Mouse (Mus musculus) forebrain, postnatal 0 days (tissue): ENCODE data around the gene Cd302. TPM values are rescaled to one million over a fixed set of nuclear protein-coding genes. Genes with fewer than 3 reads are reported as not detected.

Experiments used
- ATAC-seq: fragments of 200-750 bp; cut with Nextera tagmentation; 2 replicates; pipeline ENCODE4 v1.8.0; 2017; ENCODE audit warnings: mild to moderate bottlenecking, moderate library complexity
- DNase-seq: peaks from one replicate; pipeline ENCODE4 v3.0.0-alpha.2; 2015
- H3K27ac ChIP-seq: fragments of 300-500 bp; sonication (generic); 2 replicates; pipeline ENCODE4 v1.5.1; 2014; ENCODE audit warnings: low read depth, mild to moderate bottlenecking, antibody characterized with exemption, low read length, moderate library complexity, mixed read lengths
- H3K27me3 ChIP-seq: fragments of 300-500 bp; sonication (generic); 2 replicates; pipeline ENCODE4 v1.6.1; 2014; ENCODE audit warnings: mild to moderate bottlenecking, low read length, mixed read lengths; ENCODE audit not compliant: insufficient read depth
- H3K36me3 ChIP-seq: fragments of 300-500 bp; sonication (generic); 2 replicates; pipeline ENCODE4 v1.6.1; 2014; ENCODE audit warnings: mild to moderate bottlenecking, moderate library complexity; ENCODE audit not compliant: insufficient read depth
- H3K4me1 ChIP-seq: fragments of 300-500 bp; sonication (generic); 2 replicates; pipeline ENCODE4 v1.6.1; 2014; ENCODE audit warnings: antibody characterized with exemption; ENCODE audit not compliant: insufficient read depth
- H3K4me2 ChIP-seq: fragments of 300-500 bp; sonication (generic); 2 replicates; pipeline ENCODE4 v1.6.1; 2014; ENCODE audit warnings: low read depth, mild to moderate bottlenecking, moderate library complexity
- H3K4me3 ChIP-seq: fragments of 300-500 bp; sonication (generic); 2 replicates; pipeline ENCODE4 v1.5.1; 2014; ENCODE audit warnings: low read depth, low read length, mixed read lengths
- H3K9ac ChIP-seq: fragments of 300-500 bp; sonication (generic); 2 replicates; pipeline ENCODE4 v1.6.1; 2014; ENCODE audit warnings: mild to moderate bottlenecking
- H3K9me3 ChIP-seq: fragments of 300-500 bp; sonication (generic); 2 replicates; pipeline ENCODE4 v1.6.1; 2016; ENCODE audit warnings: low read length
- CTCF ChIP-seq: sonication (generic); IDR thresholded peaks from 2 replicates; pipeline ENCODE4 v1.5.1; 2016; ENCODE audit warnings: antibody characterized with exemption, control low read depth, low read depth
- WGBS: fragments of 180-500 bp; shearing (Covaris S2); extraction: QIAGEN DNeasy Blood & Tissue Kit; methylation state at CpG from one replicate; pipeline ENCODE4 v1.1.7; 2014; 5-methylcytosine and 5-hydroxymethylcytosine counted together
- polyA plus RNA-seq: library from polyadenylated mRNA; unstranded; fragments of >200 nt; fragmentation: Nextera tagmentation; extraction: Ambion mirVana; gene quantifications from 2 replicates; pipeline ENCODE4 v1.2.1, GENCODE M21; 2015
- total RNA-seq: library from RNA; depleted of rRNA; stranded (reverse); fragments of >200 nt; gene quantifications from 2 replicates; pipeline ENCODE4 v1.2.3, GENCODE M21; 2014

Gene Cd302
- total and polyA plus RNA-seq, 2 experiments from 2014 or later: 5.8 to 19.3 TPM

DNA sequence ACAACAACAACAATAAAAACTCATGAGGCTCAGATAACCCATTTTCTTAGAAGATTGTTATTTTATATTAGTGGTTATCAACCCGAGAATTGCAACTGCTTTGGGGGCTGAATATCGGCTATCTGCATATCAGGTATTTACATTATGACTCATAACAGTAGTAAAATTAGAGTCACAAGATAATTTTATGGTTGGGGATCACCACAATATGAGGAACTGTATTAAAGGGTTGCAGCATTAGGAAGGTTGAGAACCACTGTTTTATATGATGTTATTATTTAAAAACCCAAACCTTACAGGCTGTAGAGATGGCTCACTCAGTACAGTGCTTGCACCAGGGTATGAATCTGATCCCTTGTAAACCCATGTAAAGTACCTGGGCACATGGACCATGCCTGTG lies 15.0 kb upstream of the Cd302 start:
- Histone ChIP-seq H3K9ac (no peak overlapping the region), H3K27ac (no peak overlapping the region), H3K4me2 (no peak overlapping the region), H3K4me3 (no peak overlapping the region), H3K27me3 (no peaks in the 10 kb centered on the region), H3K36me3 (no peaks in the 10 kb centered on the region), H3K9me3 (no peaks in the 10 kb centered on the region), H3K4me1 (no peaks in the 10 kb centered on the region)
- ATAC-seq: no peak
- no peak for TF ChIP-seq CTCF
- no peak for DNase-seq
- 93% methylated on average over 2 of the region's 2 CpGs for WGBS

DNA sequence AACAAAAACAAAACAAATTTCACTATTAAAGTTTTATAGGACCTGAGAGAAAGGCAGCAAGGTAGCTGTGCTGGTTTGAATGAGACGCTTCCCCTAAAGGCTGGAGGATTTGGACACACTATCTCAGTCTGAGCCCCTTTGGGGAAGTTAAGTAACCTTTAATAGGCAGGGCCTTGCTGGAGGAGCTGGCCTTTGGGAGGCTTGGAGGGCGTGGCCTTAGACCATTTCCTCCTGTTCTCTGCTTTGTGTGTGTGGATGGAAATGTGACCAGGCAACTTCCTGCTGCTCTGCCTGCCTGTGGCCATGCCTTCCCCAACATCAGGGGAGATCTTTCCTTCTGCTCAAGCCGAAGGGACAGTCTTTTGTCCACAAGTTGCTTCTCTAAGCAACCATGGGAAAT lies 14.0 kb upstream of the Cd302 start:
- Histone ChIP-seq H3K27me3 (no peaks in the 10 kb centered on the region), H3K9me3 (no peaks in the 10 kb centered on the region), H3K27ac (no peak overlapping the region), H3K4me2 (no peak overlapping the region), H3K36me3 (no peaks in the 10 kb centered on the region), H3K4me1 (no peaks in the 10 kb centered on the region), H3K9ac (no peak overlapping the region), H3K4me3 (no peak overlapping the region)
- ATAC-seq (no peak), DNase-seq (no peak)
- WGBS: 82% methylated on average over 3 of the region's 3 CpGs
- no peak for TF ChIP-seq CTCF

DNA sequence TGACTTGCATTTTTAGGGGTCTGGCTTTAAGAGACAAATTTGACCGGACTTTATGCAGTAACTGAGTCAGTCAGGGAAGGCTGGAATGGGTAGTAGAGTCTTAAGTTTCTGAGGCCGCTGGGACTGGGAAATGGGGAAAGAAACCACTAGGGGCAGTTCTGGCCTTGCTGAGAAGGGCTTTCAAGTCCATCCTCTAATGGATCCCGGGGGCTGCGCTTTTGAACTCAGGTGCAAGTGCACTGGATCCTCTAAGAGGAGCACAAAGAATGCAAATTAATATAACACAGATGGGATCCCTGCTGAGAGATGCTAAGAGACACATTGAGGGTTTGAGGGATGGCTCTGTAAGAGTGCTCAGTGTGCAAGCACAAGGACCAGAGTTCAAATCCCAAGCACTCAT lies 7.1 kb upstream of the Cd302 start:
- H3K27ac ChIP-seq: no peak overlapping the region
- no peak overlapping the region for H3K4me3 ChIP-seq
- no peak overlapping the region for H3K9ac ChIP-seq
- no peak for DNase-seq
- no peak for ATAC-seq
- H3K9me3 ChIP-seq: no peaks in the 10 kb centered on the region
- H3K4me2 ChIP-seq: no peak overlapping the region
- H3K27me3 ChIP-seq: no peaks in the 10 kb centered on the region
- no peaks in the 10 kb centered on the region for H3K4me1 ChIP-seq
- TF ChIP-seq CTCF: no peak
- no peaks in the 10 kb centered on the region for H3K36me3 ChIP-seq
- WGBS: 83% methylated on average over 4 of the region's 4 CpGs

DNA sequence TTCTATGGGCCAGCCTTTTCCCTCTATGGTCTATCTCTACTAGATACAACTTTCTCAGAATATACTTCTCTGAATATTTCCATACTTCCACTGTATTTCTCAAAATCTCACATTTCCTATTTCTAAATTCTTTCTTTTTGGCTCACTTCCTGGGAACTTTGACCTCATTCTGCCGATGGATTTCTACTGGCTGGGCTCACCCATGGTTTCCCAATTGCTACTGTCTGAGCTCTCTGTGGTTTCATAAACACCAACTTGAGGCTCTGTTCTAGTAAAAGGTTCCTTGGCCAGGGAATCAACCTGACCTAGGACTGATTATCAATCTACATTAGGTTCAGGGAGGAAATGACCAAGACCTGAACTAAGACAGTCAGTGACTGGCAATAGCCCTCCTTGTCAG lies 5.2 kb upstream of the Cd302 start:
- H3K4me1 ChIP-seq: no peaks in the 10 kb centered on the region
- H3K9ac ChIP-seq: no peak overlapping the region
- H3K27me3 ChIP-seq: no peaks in the 10 kb centered on the region
- H3K4me2 ChIP-seq: no peak overlapping the region
- 92% methylated on average over 1 of the region's 1 CpGs for whole genome bisulfite sequencing
- H3K36me3 ChIP-seq: no peaks in the 10 kb centered on the region
- H3K9me3 ChIP-seq: no peaks in the 10 kb centered on the region
- no peak for DNase-seq
- no peak for ATAC-seq
- H3K4me3 ChIP-seq: no peak overlapping the region
- no peak overlapping the region for H3K27ac ChIP-seq
- no peak for TF ChIP-seq CTCF

DNA sequence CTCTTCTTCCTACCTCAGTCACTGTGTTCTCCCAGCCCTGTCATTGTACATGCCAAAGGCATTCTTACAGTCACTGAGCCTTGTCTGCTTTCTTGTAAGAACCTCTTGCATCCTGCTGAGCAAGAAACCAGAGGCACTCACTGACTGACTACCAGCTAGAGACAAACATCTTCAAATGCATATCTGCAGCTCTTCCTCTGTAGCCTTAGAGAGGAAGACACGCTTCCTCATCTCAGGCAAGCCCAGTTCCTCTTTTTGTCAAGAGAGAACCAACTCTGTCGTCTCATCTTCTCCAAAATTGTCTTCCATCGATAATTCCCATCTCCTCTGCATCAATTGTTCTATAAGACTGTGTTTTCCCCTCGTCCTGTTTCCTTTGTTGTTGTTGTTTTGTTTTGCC lies 4.3 kb upstream of the Cd302 start:
- Histone ChIP-seq H3K4me3 (no peak overlapping the region), H3K9me3 (no peaks in the 10 kb centered on the region), H3K27ac (no peak overlapping the region), H3K36me3 (no peaks in the 10 kb centered on the region), H3K9ac (no peak overlapping the region), H3K27me3 (no peaks in the 10 kb centered on the region), H3K4me1 (0 out of 2 replicates have a peak, but pooled peaks cover 2% of the 10 kb centered on the region), H3K4me2 (no peak overlapping the region)
- no peak for ATAC-seq
- 84% methylated on average over 4 of the region's 4 CpGs for WGBS
- DNase-seq: no peak
- TF ChIP-seq CTCF: no peak

DNA sequence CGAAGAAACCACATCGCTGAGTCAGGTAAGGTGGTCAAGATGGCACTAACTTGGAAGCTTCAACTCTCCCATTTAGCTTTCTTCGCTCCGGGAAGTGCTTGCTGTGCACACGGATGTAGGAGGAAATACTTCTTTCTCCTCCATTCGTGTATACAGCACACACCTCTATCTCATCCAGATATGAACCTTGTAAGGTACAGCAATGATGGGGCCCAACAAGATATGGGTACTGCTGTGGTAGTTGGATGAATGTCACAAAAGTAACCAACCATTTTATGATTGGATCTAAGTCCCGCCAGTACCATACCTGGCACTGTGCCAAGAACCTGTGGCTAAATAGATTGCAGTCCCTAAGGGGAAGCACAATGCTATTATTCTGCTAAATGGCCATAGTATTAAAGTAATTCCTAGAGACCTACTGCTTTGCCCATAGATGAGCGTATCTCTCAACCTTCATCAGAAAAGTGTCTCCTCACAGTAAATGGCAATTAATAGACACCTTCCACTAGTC lies 874 bp upstream of the Cd302 start:
- Histone ChIP-seq H3K4me1 (0 out of 2 replicates have a peak, but pooled peaks cover 5% of the 10 kb centered on the region), H3K27ac (no peak overlapping the region), H3K4me3 (no peak overlapping the region), H3K9me3 (no peaks in the 10 kb centered on the region), H3K36me3 (no peaks in the 10 kb centered on the region), H3K27me3 (no peaks in the 10 kb centered on the region), H3K4me2 (no peak overlapping the region), H3K9ac (no peak overlapping the region)
- no peak for DNase-seq
- TF ChIP-seq CTCF: no peak
- 87% methylated on average over 8 of the region's 8 CpGs for WGBS
- no peak for ATAC-seq

DNA sequence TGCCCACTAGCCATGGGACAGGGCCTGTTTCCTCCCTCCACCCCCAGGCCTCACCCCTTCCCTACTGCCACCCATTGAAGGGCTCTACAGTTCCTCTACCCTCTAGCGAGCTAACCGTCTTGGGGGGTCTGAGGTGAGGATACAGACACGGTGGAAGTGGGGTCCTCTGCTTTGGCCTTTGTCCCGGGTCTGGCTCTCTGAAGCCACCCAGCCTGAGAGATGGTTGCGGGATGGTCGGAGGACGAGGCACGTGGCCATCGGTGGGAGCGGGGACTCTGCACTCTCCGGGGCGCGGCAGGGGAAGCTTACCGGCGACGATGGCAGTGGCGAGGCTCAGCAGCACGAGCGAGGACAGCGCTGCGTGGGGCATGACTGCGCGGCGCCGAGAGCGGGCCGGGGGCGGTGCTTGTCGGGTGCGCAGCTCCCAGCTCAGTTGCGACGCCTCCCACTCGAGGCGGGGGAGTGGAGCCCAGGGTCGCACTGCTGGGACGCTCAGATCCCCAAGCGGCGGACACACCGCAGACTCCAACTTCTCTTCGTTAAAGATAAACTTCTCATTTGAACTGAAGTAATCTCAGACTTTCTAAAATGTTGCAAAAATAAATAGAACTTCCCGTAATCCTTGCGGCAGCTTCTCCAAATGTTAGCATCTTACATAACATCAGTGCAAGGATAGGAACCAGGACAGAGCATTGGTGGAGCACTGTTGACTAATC lies 379 bp downstream of the Cd302 start:
- 1% methylated on average over 42 of the region's 42 CpGs for WGBS

More for the DNA sequence above, 379 bp downstream of the Cd302 start:
- Histone ChIP-seq H3K36me3 (no peaks in the 10 kb centered on the region), H3K4me1 (0 out of 2 replicates have a peak, but pooled peaks cover 5% of the 10 kb centered on the region), H3K4me3 (peak overlapping the region; percentile 47), H3K27me3 (no peaks in the 10 kb centered on the region), H3K9ac (peak overlapping the region; percentile 42), H3K27ac (no peak overlapping the region), H3K9me3 (no peaks in the 10 kb centered on the region), H3K4me2 (peak overlapping the region; percentile 97)
- peak; percentile 45 for DNase-seq
- TF ChIP-seq CTCF: peak; percentile 10; the same call in 1 of the 2 replicates
- peak; percentile 92 for ATAC-seq
